Mouse (Mus musculus): ENCODE data around the gene Nop53.

GRCm38 (mm10) chr7:15921796-15922195 is 24.1 kb downstream of the Nop53 start:
- TF ChIP-seq POLR2A (IDR thresholded peaks at IDR 0.05; ENCODE audit: low read depth, low read length): no peak
- no peak for TF ChIP-seq CTCF (IDR thresholded peaks at IDR 0.05; ENCODE audit: extremely low read depth, insufficient read depth, insufficient read length, insufficient replicate concordance)
